Mouse (Mus musculus): ENCODE results near the gene Gm11213. TPM values are rescaled to one million over a fixed set of nuclear protein-coding genes. Genes with fewer than 3 reads are reported as not detected.
A peak's percentile ranks its signal among the peaks of the same experiment; 100 is the strongest.

Gene Gm11213
- polyA plus RNA-seq, 1 experiment from 2014 or later, result not detected

GRCm38 (mm10) chr4:63562742-63563141 is 42.3 kb downstream of the Gm11213 start:
- WGBS, result 87% methylated on average over 4 of the region's 4 CpGs
- H3K27ac ChIP-seq (ENCODE audit: low read depth), result no peak overlapping the region
- H3K4me3 ChIP-seq (ENCODE audit: low read depth, low read length), result no peak overlapping the region
- H3K27me3 ChIP-seq (ENCODE audit: insufficient read depth, low read length), result no peaks in the 10 kb centered on the region
- H3K9ac ChIP-seq, result no peak overlapping the region
- no peak overlapping the region for H3K4me2 ChIP-seq
- H3K4me1 ChIP-seq (ENCODE audit: insufficient read depth), result peaks cover 4% of the 10 kb centered on the region; the same call in 1 of the 2 replicates
- TF ChIP-seq CTCF (IDR thresholded peaks at IDR 0.05; ENCODE audit: low read depth), result no peak
- no peak for DNase-seq
- H3K36me3 ChIP-seq (ENCODE audit: insufficient read depth), result no peaks in the 10 kb centered on the region
- ATAC-seq (ENCODE audit: insufficient read depth), result no peak
- H3K9me3 ChIP-seq (ENCODE audit: low read depth, low read length), result no peaks in the 10 kb centered on the region

DNA sequence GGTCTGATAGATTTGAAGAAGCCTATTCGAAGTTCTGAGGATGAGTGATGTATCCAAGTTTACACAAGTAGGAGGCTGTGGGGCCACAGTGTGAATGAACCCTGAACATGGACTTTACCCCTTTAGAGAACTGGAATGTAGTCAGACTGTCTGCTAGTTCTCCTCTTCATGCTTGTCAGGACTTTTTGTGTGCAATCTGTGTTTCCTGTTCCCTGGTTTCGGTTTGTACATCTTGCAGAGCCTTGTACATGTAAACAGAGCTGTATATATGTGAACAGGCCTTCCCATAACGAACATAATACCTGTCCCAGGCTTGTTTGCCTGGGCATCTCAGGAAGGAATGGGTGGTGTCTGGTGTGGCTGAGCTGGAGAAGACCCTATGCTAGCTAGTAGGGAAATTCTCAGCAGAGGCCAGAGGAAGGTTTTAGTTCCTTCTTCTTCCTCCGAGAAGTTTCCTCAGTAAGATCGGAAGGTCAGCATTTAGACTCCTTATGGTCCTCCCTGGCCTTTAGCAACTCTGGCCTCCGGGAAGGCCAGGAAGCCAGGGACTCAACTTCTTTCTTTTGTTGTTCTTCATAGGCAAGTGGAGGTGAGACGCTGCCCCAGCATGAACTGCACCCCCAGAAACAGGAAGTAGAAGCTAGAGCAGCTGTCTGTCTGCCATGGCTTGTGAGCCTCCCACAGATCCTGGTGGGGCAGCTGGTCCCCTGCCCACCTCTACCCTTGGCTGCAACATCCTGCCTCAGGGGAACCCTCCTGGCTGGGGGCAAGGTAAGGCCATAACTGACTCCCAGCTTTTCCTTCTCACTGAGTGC is 43.0 kb downstream of the Gm11213 start:
- no peak overlapping the region for H3K27ac ChIP-seq (ENCODE audit: low read depth)
- ATAC-seq (ENCODE audit: insufficient read depth), result no peak
- TF ChIP-seq CTCF (IDR thresholded peaks at IDR 0.05; ENCODE audit: low read depth), result no peak
- H3K27me3 ChIP-seq (ENCODE audit: insufficient read depth, low read length), result no peaks in the 10 kb centered on the region
- no peaks in the 10 kb centered on the region for H3K9me3 ChIP-seq (ENCODE audit: low read depth, low read length)
- no peak overlapping the region for H3K9ac ChIP-seq
- 66% methylated on average over 7 of the region's 7 CpGs for WGBS
- H3K4me2 ChIP-seq, result no peak overlapping the region
- H3K4me3 ChIP-seq (ENCODE audit: low read depth, low read length), result no peak overlapping the region
- peaks cover 11% of the 10 kb centered on the region; the same call in 1 of the 2 replicates for H3K4me1 ChIP-seq (ENCODE audit: insufficient read depth)
- DNase-seq, result no peak
- no peaks in the 10 kb centered on the region for H3K36me3 ChIP-seq (ENCODE audit: insufficient read depth)

DNA sequence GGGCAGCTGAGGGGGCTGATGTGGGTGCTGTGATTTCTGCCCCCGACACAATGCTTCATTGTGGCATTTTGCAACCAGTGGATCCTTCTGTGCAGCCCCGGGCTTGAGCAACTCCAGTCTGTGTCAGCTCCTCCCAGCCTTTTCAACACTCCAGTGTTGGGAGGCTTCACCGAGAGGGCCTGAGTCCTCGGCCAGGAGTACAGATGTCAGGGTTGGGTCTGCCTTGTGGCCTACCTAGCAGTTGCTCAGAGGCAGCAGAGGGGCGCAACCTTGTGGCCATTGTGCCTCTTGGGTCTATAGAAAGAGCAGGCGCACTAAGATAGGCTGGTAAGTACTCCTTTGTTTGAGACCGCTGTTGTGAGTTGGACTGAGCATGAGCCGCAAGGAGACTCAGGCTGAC is 45.0 kb downstream of the Gm11213 start:
- H3K9me3 ChIP-seq (ENCODE audit: low read depth, low read length), result no peaks in the 10 kb centered on the region
- no peak overlapping the region for H3K27ac ChIP-seq (ENCODE audit: low read depth)
- H3K4me1 ChIP-seq (ENCODE audit: insufficient read depth), result peaks cover 11% of the 10 kb centered on the region; the same call in 1 of the 2 replicates
- H3K4me2 ChIP-seq, result peak overlapping the region; percentile 84
- ATAC-seq (ENCODE audit: insufficient read depth) (no peak), DNase-seq (peak; percentile 27)
- no peaks in the 10 kb centered on the region for H3K27me3 ChIP-seq (ENCODE audit: insufficient read depth, low read length)
- H3K4me3 ChIP-seq (ENCODE audit: low read depth, low read length), result no peak overlapping the region
- TF ChIP-seq CTCF (IDR thresholded peaks at IDR 0.05; ENCODE audit: low read depth), result peak; percentile 38
- H3K36me3 ChIP-seq (ENCODE audit: insufficient read depth), result no peaks in the 10 kb centered on the region
- no peak overlapping the region for H3K9ac ChIP-seq
- 72% methylated on average over 8 of the region's 8 CpGs for WGBS

- ATAC-seq (ENCODE audit: insufficient read depth) (peak; percentile 39; the same call in 1 of the 2 replicates), DNase-seq (peak; percentile 53)
- no peaks in the 10 kb centered on the region for H3K27me3 ChIP-seq (ENCODE audit: insufficient read depth, low read length)
- no peak overlapping the region for H3K27ac ChIP-seq (ENCODE audit: low read depth)
- peak overlapping the region; percentile 66 for H3K4me3 ChIP-seq (ENCODE audit: low read depth, low read length)
- 31% methylated on average over 9 of the region's 9 CpGs for WGBS
- peak overlapping the region; percentile 84 for H3K4me2 ChIP-seq
- TF ChIP-seq CTCF (IDR thresholded peaks at IDR 0.05; ENCODE audit: low read depth), result no peak
- 0 out of 2 replicates have a peak, but pooled peaks cover 2% of the 10 kb centered on the region for H3K36me3 ChIP-seq (ENCODE audit: insufficient read depth)
- H3K4me1 ChIP-seq (ENCODE audit: insufficient read depth), result peaks cover 11% of the 10 kb centered on the region; the same call in 1 of the 2 replicates
- no peaks in the 10 kb centered on the region for H3K9me3 ChIP-seq (ENCODE audit: low read depth, low read length)
- peak overlapping the region; percentile 81 for H3K9ac ChIP-seq
Measured at GRCm38 (mm10) chr4:63559127-63559697, 45.8 kb downstream of the Gm11213 start.

DNA sequence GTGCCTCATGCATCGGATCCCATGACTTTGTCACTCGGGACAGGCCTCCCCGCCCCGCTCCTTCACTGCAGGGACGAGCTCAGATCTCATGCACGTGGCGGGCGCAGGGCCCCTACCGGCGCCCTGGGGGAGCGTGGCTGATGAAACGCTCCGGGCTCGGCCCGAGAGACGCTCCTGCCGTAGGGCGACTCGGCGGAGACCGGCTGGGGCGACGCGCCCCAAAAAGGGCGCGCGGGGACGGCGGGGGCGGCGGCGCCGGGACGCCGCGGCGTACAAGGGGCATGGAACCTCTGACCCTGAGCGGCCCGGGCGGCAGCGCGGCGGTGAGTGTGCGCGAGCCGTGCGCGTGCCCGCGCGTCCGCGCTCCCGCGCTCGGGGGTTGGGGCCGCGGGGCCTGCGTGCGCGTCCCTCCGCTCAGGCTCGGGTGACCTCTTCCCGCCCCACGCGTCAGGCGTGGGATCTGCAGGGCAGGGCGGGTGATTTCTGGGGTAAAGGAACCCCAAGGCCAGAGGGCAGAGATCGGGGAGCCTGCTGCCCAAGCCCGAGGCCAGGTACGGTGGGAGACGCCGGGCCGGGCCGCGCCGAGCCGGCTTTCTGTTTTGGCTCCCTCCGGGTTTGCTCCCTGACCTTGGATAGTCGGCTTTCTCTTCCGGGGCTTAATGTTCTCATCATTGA is 46.5 kb downstream of the Gm11213 start, which contains the start of gene Tmem268:
Gene Tmem268, plus strand, starts transcription at position 375 of the 675 bp plus-strand sequence.
- H3K4me3 ChIP-seq (ENCODE audit: low read depth, low read length), result peak within 1 kb of the TSS; percentile 66
- peak; percentile 39 for TF ChIP-seq CTCF (IDR thresholded peaks at IDR 0.05; ENCODE audit: low read depth)
- peak within 1 kb of the TSS; percentile 84 for H3K4me2 ChIP-seq
- H3K27ac ChIP-seq (ENCODE audit: low read depth), result peak within 1 kb of the TSS; percentile 66
- H3K36me3 ChIP-seq (ENCODE audit: insufficient read depth), result 0 out of 2 replicates have a peak, but pooled peaks cover 4% of the 10 kb centered on the region
- ATAC-seq (ENCODE audit: insufficient read depth), result peak; percentile 84
- H3K9me3 ChIP-seq (ENCODE audit: low read depth, low read length), result no peaks in the 10 kb centered on the region
- peaks cover 11% of the 10 kb centered on the region; the same call in 1 of the 2 replicates for H3K4me1 ChIP-seq (ENCODE audit: insufficient read depth)
- WGBS, result under 1% methylated on average over 77 of the region's 81 CpGs
- no peaks in the 10 kb centered on the region for H3K27me3 ChIP-seq (ENCODE audit: insufficient read depth, low read length)
- DNase-seq, result peak; percentile 85
- peak within 1 kb of the TSS; percentile 81 for H3K9ac ChIP-seq

- Histone ChIP-seq H3K36me3 (ENCODE audit: insufficient read depth) (peaks cover 11% of the 10 kb centered on the region), H3K27ac (ENCODE audit: low read depth) (no peak overlapping the region), H3K9me3 (ENCODE audit: low read depth, low read length) (no peaks in the 10 kb centered on the region), H3K4me2 (peak overlapping the region; percentile 84), H3K4me1 (ENCODE audit: insufficient read depth) (peaks cover 11% of the 10 kb centered on the region; the same call in 1 of the 2 replicates), H3K4me3 (ENCODE audit: low read depth, low read length) (peak overlapping the region; percentile 66), H3K27me3 (ENCODE audit: insufficient read depth, low read length) (no peaks in the 10 kb centered on the region), H3K9ac (peak overlapping the region; percentile 81)
- no peak for TF ChIP-seq CTCF (IDR thresholded peaks at IDR 0.05; ENCODE audit: low read depth)
- ATAC-seq (ENCODE audit: insufficient read depth) (no peak), DNase-seq (peak; percentile 28)
- WGBS, result 34% methylated on average over 16 of the region's 16 CpGs
Measured at GRCm38 (mm10) chr4:63557124-63558059, 47.7 kb downstream of the Gm11213 start.
